Mouse (Mus musculus) heart, adult 2 months (tissue): ENCODE data around the gene Lsm14a. TPM values are rescaled to one million over a fixed set of nuclear protein-coding genes. Genes with fewer than 3 reads are reported as not detected.

Experiments used
- DNase-seq, 2 experiments: peaks; one replicate each; pipeline ENCODE4 v3.0.0; 2021
- H3K27ac ChIP-seq: fragments of 200-600 bp; 2 replicates; pipeline ENCODE4 v1.8.1; 2022
- H3K27me3 ChIP-seq: fragments of 200-500 bp; 2 replicates; pipeline ENCODE4 v1.6.1; 2012; ENCODE audit warnings: mild to moderate bottlenecking, low read length, inconsistent platforms, mixed read lengths; ENCODE audit not compliant: control insufficient read depth, insufficient read depth
- H3K36me3 ChIP-seq: fragments of 200-500 bp; 2 replicates; pipeline ENCODE4 v1.6.1; 2012; ENCODE audit warnings: low read length, inconsistent platforms; ENCODE audit not compliant: control insufficient read depth, insufficient read depth
- H3K4me1 ChIP-seq: fragments of 200-500 bp; 2 replicates; pipeline ENCODE4 v1.6.1; 2011; ENCODE audit warnings: low read length; ENCODE audit not compliant: control insufficient read depth, insufficient read depth
- H3K4me3 ChIP-seq: fragments of 200-600 bp; 2 replicates; pipeline ENCODE4 v1.8.1; 2022
- H3K79me2 ChIP-seq: fragments of 200-500 bp; replicated peaks from 2 replicates; pipeline ENCODE4 v1.6.1; 2012; ENCODE audit warnings: mild to moderate bottlenecking, inconsistent platforms, low read length, moderate library complexity, mixed read lengths; ENCODE audit not compliant: control insufficient read depth, insufficient read depth
- H3K9ac ChIP-seq: fragments of 200-500 bp; 2 replicates; pipeline ENCODE4 v1.6.1; 2012; ENCODE audit warnings: low read depth, mild to moderate bottlenecking, control low read depth, inconsistent platforms, low read length, mixed read lengths
- CTCF ChIP-seq: fragments of 200-600 bp; IDR thresholded peaks from 2 replicates; pipeline ENCODE4 v1.8.1; 2022; ENCODE audit warnings: antibody characterized with exemption, mild to moderate bottlenecking, moderate library complexity
- EP300 ChIP-seq: fragments of 200-500 bp; IDR thresholded peaks from 2 replicates; pipeline ENCODE4 v1.6.1; 2011; ENCODE audit warnings: low read depth, low read length, control low read depth; ENCODE audit not compliant: insufficient read depth
- POLR2A ChIP-seq: fragments of 200-500 bp; IDR thresholded peaks from 2 replicates; pipeline ENCODE4 v1.6.1; 2011; ENCODE audit warnings: mild to moderate bottlenecking, low read depth, low read length, control low read depth; ENCODE audit not compliant: insufficient read depth
- WGBS: fragments of 180-500 bp; shearing (Covaris S2); methylation state at CpG from one replicate; pipeline ENCODE4 v1.1.7; 2018; 5-methylcytosine and 5-hydroxymethylcytosine counted together
- intact Hi-C: fragments of 180-260 bp; cut with DNase I; formaldehyde crosslinking; loops from one replicate; pipeline ENCODE4 v1.15.1; 2025
- polyA plus RNA-seq: library from polyadenylated mRNA; depleted of rRNA; stranded (reverse); fragments of >200 nt; gene quantifications from 2 replicates; pipeline ENCODE4 v1.2.3, GENCODE M21; 2012; rRNA removed
- total RNA-seq, 2 experiments: library from RNA; stranded (reverse); gene quantifications; 2 replicates each; pipeline ENCODE4 v1.2.3; 2021

Gene Lsm14a
- total and polyA plus RNA-seq, 3 experiments = 42.9 to 88.3 (median 86.9) TPM

- Histone ChIP-seq H3K36me3 (peaks cover 41% of the 10 kb centered on the region), H3K27me3 (no peaks in the 10 kb centered on the region), H3K9ac (no peak overlapping the region), H3K4me1 (peaks cover 20% of the 10 kb centered on the region), H3K4me3 (no peak overlapping the region), H3K27ac (no peak overlapping the region), H3K79me2 (peaks cover 12% of the 10 kb centered on the region)
- intact Hi-C loops = no loop called here
- no peak for DNase-seq
- 56% methylated on average over 3 of the region's 3 CpGs for WGBS
- TF ChIP-seq CTCF (no peak), EP300 (no peak), POLR2A (no peak)
These were observed 97.0 kb downstream of the Lsm14a start for GRCm38 (mm10) chr7:34296124-34296523.

Other genes with a start within 250 kb of the Lsm14a start
- gene Uba2, start 223.7 kb downstream of the Lsm14a start, total RNA-seq = 10 to 100 TPM; 29.9 to 32.9 TPM
- gene Uba2, start 223.7 kb downstream of the Lsm14a start, polyA plus RNA-seq = 19.5 and 38.6 TPM in 2 replicates
- 10 to 100 TPM; 14.8 to 20.6 TPM for gene Pdcd2l, start 196.7 kb downstream of the Lsm14a start, total RNA-seq
- gene Pdcd2l, start 196.7 kb downstream of the Lsm14a start, polyA plus RNA-seq = 18.8 and 30.0 TPM in 2 replicates
- 100 to 1,000 TPM; 480 to 591 TPM for gene Gpi1, start 163.0 kb downstream of the Lsm14a start, total RNA-seq
- 442 and 488 TPM in 2 replicates for gene Gpi1, start 163.0 kb downstream of the Lsm14a start, polyA plus RNA-seq
- not detected for gene Gm6096, start 142.3 kb downstream of the Lsm14a start, total RNA-seq
- gene Gm6096, start 142.3 kb downstream of the Lsm14a start, polyA plus RNA-seq = not detected in 2 replicates
- gene 4931406P16Rik, start 79.8 kb downstream of the Lsm14a start, total RNA-seq = 10 to 100 TPM; 40.7 to 44.1 TPM
- 24.9 and 32.5 TPM in 2 replicates for gene 4931406P16Rik, start 79.8 kb downstream of the Lsm14a start, polyA plus RNA-seq